Mouse (Mus musculus) right cerebral cortex, adult 2 months (tissue): Measurements from ENCODE around the gene Gm10772.
"Not testable (repeated sequence)": the region's sequence is repeated elsewhere in the genome, so short reads cannot be mapped to it uniquely, and the experiment has no call there.

Experiments
- DNase-seq, 2 experiments: peaks; one replicate each; pipeline ENCODE4 v3.0.0; 2021 to 2022; ENCODE audit warnings: low spot score in 2 of 2

Gene Gm10772

GRCm38 (mm10) chr13:66227473-66227872 is at the start of gene Gm10772:
Gm10772 (minus strand) TSS chr13:66227573.
- not testable (repeated sequence) for DNase-seq

- DNase-seq, result not testable (repeated sequence)
Observed at GRCm38 (mm10) chr13:66263914-66264313, 36.5 kb upstream of the Gm10772 start.

- not testable (repeated sequence) for DNase-seq
Observed at GRCm38 (mm10) chr13:66263141-66263540, 35.8 kb upstream of the Gm10772 start.

- no peak for DNase-seq
Observed at GRCm38 (mm10) chr13:66214349-66214748, 13.0 kb downstream of the Gm10772 start.

- DNase-seq, result not testable (repeated sequence)
Observed at GRCm38 (mm10) chr13:66213811-66214210, 13.6 kb downstream of the Gm10772 start.

- not testable (repeated sequence) for DNase-seq
Observed at GRCm38 (mm10) chr13:66179172-66179571, 48.2 kb downstream of the Gm10772 start.
